Mouse (Mus musculus) cerebellum, adult 8-10 months (tissue): ENCODE measurements around the gene Fzd5.

Experiments
- DNase-seq: peaks from one replicate; pipeline ENCODE4 v3.0.0; 2022

Fzd5 gene

DNA sequence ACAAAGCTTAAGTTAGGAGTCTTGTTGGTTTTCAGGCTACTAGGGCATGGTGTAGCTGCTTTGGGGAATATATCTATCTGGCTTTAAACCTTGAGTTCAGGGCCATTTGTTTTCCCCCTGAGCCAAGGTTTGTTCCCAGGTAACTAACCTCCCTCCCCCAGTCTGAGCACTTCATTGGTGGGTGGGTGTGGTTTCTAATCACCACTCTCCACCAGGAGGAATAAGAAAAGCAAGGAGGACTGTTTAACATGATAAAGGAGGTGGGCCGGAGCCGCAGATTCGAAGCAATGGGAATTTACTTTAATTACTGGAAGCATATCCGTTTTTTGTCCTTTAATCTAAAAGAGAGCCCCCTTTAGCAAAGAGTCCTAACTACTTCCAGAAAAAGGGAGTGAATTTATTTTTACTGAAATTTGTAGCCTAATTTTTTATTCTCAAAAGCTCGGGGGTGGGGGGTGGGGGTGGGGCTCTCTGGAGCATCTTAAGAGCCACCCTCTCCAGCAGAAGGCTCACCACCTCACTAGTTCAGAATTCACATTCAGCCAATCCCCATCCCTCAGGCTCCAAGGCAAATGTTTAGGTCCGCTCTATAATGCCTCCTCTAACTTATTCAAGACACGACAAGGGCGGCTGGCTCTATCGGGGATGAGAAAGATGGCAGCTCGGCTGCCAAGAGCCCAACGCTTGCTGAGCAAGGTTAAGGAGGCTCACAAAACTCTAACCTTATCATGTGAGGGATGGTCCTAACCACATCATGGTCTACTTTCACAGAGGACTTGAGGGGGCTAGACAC is 3.9 kb downstream of the Fzd5 start:
- no peak for DNase-seq

DNA sequence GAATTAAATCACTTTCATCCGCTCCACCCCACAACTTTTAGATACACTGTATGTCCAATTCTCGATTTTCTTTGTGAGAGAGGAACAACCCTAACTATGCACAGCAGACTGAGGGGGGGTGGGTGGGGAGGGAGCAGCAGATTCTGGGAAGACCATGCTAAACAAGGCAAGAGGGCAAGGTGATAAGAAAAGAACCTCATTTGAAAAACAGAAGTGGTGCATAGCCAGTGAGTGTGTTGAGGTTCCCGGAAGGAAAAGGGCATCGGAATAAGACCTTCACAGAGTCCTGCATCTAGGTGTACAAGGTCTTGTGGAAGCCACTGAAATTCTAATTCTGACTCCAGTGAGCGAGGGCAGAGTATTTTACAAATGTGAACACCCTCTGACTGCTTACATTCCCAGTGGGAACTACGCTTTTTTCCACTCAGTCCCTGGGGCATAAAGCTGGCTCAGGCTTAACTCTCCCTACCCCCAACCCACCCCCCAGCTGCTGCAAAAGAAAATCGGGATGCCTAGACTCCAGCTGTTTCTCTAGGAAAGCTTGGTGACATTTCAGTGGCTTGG is 4.8 kb downstream of the Fzd5 start:
- no peak for DNase-seq

DNA sequence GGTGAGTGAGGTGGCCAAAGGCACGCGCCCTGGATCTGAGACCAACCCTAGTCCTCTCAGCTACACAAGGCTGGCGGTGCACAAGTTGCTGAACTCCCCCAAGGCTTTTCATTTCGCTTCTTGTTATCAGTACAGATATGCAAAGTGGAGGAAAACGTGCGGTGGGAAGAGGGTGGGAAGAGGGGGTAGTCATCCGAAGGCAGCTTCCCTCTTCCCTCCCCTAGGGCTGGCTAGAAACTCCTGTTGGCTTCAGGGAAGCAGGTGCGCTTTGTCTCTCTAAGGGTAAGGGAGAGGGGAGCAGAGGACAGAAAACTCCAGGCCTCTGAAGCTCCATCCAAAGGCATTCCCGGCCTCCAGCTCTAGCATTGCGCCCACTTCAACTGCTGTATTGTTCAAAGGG is 5.4 kb downstream of the Fzd5 start:
- DNase-seq, result no peak

DNA sequence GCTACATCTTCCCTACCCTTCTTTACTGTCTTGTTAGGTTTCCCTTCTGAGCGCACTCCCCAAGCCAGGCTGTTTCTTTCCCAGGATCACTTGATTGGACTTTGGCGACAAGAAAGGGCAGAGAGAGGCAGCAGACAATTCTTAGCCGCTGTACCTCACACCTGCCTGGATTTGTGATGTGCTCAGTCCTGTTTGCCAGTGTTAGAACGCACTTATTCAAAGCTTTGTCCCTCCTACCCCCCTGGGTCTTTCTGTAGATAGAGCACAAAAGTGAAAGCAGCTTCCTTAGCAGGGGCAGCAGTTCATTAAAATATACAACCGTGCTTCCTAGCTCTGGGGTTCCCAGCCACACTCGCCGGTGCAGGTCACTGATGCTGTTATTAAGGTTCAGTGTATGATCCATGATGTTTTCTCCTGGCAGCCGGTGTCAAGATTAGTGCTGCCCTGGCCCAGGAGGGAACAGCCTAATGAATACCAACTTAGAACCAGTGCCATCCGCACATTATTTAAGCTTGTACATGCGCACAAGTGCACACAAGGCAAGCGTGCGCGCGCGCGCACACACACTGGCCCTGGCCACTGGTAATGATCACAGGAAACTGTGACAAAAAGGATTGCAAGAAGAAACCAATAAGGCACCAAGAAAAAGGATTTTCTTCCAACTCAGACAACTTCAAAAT is 6.1 kb downstream of the Fzd5 start:
- no peak for DNase-seq

DNA sequence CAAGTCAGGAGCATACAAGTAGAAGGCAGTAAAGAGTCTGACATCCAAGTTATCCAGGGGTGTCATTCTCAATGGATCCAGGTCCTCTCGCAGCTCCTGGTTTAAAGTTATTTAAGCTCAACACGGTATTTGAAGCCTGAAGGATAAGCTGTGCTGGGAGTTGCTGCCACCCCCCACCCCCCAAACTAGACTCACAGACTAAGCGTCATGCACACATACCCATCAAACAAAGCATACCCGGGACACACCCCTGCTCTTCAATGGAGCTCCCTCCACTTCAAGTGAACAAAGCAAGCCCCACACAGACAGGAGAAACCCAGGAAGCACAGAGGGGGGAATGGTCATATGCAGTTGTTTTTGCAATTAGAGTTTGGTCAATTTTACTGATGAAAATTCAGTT is 7.5 kb downstream of the Fzd5 start:
- DNase-seq, result no peak

DNA sequence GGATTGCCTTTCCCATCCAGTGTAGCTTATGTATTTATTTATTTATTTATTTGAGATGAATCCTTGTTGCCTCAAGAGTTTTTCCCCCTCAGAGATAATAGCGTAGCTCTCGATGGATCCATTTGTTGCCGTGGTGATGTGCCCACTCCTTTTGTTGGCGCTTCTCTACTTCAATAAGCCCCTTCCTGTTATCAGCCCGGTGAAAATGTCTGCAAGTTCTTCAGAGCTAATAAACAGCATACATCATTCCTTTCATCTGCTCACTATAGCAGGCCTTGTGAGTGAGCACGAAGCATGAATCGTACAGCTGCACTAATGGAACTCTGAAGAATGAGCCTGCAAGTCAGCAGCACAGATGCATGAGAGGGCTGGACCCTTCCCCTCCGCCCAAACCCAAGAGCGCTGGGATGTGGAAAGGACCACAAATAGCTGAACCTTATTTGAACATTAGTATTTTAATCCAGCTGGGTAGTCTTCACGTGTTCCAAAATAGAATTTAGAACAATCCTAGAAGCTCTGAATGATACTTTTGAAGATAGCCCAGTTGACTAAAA is 16.4 kb downstream of the Fzd5 start:
- no peak for DNase-seq

DNA sequence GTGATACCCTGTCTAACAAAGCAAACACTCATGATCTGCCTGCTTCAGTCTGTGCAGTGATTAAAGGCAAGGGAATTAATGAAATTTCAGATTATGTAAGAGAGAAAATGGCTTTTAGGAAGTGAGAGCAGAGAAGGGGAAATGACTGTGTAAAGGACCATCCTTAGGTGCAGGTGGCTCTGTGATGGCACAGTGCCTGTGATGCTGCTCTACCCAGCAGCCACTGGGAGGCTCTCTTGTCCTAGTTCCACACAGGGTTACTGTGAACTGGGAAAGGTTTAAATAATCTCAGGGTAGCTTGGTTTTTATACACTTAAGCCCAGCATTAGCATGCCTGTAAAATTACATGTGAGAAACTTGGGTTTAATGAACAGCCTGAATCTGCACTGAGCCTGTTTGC is 20.0 kb downstream of the Fzd5 start:
- peak; percentile 37 for DNase-seq

DNA sequence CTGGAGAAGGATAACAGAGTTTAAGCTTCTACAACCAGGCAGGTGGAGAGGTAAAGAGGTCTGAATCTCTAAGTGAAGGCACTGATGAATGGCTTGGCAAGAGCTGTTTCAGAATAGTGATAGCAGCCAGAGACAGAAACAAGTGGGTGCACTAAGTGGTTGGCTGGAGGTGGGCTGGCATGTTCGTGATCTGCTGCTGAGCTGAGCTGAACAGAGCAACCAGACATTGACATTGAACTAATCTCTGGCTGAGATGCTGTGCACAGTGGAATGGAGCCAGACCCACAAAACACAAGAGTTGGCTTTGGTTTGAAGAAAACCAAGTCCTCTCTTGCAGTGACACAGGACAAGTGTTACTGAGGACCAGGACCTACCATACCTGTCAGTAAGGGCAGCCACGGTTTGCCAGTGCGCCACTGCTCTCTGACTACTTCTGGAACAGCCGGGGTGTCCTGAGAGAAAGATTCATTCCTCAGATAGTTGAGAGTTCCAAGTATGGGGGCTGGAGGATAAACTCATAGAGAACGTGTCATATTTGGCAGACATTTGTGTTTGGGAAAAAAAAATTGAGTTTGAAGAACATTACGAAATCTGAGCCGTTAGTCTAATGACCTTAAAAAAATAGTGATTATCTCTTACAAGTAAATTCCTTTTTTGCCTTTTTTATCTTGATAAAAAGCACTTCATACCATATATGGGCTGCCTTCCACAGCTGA is 20.8 kb downstream of the Fzd5 start:
- no peak for DNase-seq

DNA sequence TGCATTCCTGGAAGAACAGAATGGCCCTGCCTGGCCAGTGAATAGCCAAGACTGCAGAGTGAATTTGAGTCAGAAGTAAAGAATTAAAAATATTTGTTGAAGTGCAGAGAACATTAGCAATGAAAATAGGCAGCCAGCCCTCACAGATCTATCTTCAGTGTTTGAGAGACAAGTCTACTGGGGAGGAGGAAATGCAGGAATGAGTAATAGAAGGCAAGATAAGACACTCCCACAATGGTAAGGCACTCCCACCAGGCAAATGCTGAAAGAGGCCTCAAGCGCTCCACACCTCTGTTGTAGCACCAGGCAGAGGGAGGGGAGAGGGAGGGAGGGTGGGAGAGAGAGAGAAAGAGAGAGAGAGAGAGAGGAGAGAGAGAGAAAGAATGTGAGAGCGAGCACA is 22.1 kb downstream of the Fzd5 start:
- no peak for DNase-seq

DNA sequence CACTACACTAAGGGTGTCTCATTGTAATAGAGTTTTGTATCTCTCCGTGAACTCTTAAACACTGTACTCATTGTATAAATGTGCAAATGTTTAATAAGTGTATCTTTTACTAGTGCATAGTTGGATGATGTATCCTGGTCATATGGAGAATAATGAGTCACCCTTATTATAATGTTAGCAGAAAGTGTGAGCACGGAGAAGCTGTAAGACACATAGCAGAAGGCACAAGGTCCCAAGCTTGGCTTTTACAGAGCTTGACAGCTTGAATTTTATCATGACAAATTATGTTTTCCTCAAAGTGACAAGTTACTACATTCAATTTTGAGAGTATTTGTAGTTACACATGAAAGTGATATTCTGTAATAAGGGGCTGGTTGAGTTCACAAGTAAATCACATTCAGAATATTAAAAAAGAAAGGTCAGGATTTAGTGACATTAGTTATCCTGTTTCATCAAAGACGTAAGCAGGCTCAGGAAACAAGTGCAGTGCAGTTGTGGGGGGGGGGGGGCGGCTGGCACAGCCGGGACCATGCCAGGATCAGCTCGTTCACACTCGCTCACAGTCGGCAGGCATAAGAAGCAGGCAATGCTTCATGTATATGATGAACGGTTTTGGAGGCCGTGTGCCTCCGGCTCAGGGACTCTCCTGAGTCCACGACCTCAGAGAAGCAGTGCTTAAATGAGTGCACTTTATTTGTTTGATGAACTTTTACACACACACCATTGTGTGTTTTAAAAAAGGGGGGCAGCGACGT is 25.4 kb downstream of the Fzd5 start:
- no peak for DNase-seq

DNA sequence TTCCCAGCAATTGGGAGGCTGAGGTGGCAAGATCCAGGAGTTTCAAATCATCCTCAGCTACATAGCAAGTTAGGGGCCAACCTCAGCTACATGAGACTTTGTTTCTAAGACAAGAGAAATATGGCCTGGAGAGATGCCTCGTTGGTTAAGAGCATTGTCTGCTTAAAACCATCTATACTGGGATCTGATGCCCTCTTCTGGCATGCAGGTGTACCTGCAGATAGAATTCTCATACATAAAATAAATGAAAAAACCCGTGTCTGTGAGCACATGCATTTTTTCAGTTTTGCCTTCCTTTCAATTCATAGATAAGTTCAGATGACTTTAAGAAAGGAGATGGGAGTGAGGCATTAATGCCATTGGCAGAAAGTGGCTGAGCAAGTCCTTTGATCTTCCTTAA is 27.7 kb downstream of the Fzd5 start:
- no peak for DNase-seq

DNA sequence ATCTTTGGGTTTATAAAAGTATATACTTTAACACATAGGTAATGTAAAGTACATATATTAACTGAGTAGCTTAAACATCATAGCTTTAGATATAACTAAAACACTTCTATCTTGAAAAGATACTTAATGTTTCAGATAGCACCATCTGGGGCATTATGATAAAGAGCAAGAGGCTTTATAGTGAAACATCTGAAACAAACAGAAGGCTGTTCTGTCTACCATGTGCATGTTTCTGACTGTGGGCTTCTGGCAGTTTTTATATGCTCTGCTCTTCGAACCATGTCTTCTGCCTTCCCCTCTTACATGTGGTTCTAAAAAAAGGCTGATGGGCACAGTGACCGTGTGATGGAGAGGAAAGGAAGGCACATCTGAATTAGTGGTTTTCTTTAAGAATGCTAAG is 30.9 kb downstream of the Fzd5 start:
- DNase-seq, result no peak

DNA sequence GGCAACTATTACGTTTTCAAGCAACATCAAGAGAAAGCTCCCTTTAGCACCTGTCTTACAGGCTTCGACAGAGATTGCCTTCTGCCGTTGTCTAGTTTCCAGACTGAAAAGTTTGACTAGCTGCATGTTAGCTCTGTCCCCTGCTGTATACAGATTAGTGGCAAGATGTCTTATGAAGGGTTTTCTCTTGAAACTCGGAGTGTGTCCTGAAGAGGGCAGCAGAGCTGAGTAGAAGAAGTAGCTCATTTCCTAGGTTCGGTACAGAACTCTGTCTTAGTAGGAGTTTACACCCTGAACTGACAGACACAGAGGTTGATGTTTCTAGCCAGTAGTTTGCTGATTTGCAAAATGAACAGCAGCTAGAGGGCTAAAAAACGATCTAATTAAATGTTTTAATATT is 32.3 kb downstream of the Fzd5 start:
- DNase-seq, result peak; percentile 57

DNA sequence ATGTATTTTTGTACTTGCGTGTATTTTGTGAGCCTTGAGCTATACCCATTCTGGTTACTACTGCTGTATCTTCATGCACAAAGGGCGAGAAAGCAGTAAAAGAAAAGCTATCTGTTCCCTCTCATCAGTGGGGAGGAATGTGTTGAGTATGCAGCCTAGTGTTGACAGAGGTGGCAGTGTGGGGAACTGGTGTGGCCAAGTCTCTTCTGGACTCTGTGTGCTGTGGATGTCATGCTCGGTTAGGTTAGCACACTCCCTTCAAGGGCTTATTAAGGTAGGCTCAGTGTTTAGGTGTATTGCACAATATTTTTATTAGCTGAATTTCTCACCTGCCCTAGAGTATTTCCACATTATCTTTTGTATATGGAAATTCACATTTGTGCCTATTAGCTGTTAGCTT is 35.8 kb downstream of the Fzd5 start:
- no peak for DNase-seq

DNA sequence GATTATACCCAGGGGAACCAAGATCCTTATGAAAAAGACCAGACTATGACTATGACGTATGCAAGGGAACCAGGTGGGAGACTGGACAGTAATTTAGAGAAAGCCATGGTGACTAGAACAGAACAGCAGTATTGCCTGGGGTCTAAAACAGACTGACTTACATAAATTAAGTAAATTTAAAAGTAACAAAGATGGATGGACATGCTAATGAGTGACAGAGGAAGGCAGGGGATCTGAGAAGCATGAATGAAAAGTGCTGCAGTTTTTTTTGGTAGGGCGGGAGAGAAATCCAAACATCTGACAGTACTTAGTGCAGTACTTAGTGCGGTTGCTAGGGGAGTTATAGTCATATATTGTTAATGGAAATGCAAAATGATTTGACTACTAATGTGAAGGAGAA is 42.4 kb downstream of the Fzd5 start:
- no peak for DNase-seq

DNA sequence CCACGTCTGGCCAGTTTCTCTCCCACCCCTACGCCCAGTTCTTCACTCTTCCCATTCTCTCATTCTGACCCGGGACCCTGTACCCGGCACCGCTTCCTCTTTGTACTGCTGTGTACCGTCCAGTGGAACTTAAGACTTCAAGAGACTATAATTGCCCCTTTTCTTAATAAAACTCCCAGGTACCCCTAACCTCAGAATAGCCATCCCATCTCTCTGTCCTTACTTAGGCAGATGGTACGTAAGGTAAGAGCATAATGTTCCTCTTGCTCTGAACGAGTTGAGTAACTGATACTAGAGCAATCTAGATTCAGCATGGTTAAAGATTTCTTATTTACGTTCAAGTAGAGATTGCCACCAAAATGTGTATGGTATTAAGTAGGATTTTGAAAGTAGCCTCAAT is 46.0 kb downstream of the Fzd5 start:
- DNase-seq, result no peak

DNA sequence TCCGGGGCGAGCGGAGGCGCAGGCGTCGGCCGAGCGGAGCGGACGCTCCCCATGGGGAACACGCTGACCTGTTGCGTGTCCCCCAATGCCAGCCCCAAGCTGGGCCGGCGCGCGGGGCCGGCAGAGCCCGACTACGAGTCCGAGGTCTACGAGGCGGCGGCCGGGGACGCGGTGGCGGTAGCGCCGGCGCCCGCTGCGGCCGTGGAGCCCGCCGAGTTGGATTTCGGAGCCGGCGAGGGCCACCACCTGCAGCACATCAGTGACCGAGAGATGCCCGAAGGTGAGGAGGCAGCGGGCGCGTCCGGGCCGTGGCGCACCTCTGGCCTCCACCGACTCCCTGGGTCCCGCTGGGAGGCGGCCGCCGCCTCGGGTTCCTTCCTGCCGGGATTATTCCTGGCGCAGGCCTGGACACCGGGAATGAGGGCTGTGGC is 46.4 kb downstream of the Fzd5 start:
- DNase-seq, result peak; percentile 54

DNA sequence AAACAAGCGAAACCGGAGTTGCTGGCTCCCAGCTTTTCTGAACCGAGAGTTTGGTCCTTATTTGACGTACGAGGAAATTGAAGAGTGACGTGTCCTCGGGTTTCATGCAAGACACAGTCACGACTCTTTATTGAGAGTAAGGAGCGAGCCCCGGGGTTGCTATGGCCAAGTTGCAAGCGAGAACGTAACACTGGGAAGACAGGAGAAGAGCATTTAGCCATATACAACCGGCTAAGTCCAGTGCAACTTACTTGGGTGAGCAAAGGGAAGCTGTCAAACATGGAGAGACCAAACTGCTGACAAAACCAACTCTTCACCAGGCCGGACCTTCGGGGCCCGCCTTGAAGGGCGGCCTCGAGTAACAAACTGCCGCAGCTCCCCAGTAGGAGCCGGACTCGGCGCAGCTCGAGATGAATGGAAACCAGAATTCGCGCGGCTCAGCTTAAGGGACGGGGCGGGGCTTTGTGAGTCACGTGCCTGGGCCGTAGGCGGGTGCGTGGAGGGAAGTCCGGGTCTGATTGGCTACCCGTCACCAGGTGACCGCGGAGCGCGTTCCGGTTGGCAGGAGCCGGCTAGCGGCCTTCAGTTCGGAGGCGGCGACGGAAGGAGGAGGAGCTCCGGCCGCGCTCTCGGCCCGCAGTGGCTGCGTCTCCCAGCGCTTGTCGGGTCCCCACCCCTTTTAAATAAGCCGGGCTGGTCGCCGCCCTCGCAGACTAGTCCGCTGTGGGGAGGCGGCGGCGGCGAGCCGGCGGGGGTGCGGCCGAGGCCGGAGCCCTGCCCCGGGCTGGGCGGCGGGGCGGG is 47.1 kb downstream of the Fzd5 start, which contains the start of gene Ccnyl1:
Ccnyl1 (plus strand) TSS at position 243 of the 801 bp plus-strand sequence.
- DNase-seq, result peak; percentile 98

DNA sequence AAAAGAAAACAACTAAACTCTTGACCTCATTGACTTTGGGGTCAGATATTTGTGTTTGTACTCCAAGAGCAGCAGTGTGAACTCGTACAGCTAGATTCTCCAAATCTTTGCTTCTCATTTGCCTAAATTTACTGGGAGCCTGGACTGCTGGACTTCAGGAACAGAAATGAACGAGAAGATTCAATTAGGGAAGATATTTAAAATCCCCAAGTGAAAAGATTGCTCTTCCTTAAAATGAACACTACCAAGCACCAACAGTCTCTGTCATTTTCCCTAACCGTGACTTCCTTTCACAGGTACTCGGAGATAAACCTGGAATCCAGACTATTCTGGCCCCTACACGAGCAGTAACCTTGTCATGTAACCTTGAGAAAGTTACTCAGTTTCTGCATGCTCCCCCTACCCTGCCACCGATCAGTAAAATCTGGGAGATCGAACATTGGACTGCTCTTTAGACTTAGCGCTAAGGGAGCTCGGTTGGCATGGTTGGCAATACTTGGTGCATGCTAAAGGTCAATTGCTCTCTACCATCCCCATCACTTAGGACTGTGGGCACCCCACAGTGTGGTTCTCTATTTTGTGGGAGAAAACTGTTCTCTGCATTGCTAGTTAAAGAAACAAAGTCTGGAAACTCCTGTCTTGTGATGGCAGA is 47.9 kb downstream of the Fzd5 start:
- DNase-seq, result peak; percentile 11

DNA sequence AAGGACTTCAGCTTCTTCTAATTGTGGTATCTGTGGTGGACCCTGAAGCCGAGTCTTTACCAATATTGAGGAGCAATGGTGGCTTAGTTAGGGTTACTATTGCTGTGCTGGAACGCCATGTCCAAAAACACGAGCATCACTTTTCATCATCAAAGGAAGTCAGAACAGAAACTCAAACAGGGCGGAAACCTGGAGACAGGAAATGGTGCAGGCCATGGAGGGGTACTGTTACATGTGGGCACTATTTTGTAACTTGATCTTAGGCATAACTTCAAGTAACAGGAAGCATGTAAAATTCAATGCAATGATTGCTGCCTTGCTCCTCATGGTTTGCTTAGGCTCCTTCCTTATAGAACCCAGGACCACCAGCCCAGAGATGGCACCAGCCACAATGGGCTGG is 49.5 kb downstream of the Fzd5 start:
- no peak for DNase-seq

DNA sequence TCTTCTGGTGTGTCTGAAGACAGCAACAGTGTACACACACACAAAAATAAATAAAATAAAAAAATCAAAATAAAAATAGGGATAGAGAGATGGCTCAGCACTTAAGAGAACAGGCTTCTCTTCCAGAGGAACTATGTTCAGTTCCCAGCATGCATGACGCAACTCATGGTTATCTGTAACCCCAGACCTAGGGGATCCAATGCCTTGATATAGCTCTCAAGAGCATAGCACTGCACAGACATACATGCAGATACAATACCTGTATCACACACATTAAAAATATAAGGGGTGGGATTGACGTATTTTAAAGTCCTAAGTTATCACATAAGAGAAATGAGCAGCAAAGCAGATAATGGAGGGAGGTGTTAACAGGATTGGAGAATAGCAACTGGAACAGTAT is 53.1 kb downstream of the Fzd5 start:
- no peak for DNase-seq
